Mouse (Mus musculus): ENCODE measurements around the gene Elmo1.

GRCm38 (mm10) chr13:20134395-20135225, 44.2 kb downstream of the Elmo1 start:
- no peak for TF ChIP-seq CTCF (IDR thresholded peaks at IDR 0.05; ENCODE audit: extremely low read depth, insufficient read depth, low read length)
- TF ChIP-seq POLR2A (IDR thresholded peaks at IDR 0.05; ENCODE audit: extremely low read depth, insufficient read depth, low read length), result no peak

Measured in cortical plate, adult 2 months (tissue).